Mouse (Mus musculus): ENCODE measurements around the gene Sh3gl2.

- TF ChIP-seq CTCF (IDR thresholded peaks at IDR 0.05; ENCODE audit: borderline replicate concordance, control insufficient read depth, extremely low read depth, insufficient read depth, low read length, poor library complexity) (no peak), POLR2A (IDR thresholded peaks at IDR 0.05; ENCODE audit: control insufficient read depth, extremely low read depth, insufficient read depth, low read length, poor library complexity) (no peak)
Observed at GRCm38 (mm10) chr4:85514205-85514681, 309.3 kb downstream of the Sh3gl2 start.

Measured in thymus, adult 2 months (tissue).